Mouse (Mus musculus) brown adipose tissue, adult 24 weeks (tissue): Measurements from ENCODE around the gene Sdk2. TPM values are rescaled to one million over a fixed set of nuclear protein-coding genes. Genes with fewer than 3 reads are reported as not detected.

ENCODE experiments used
- H3K27ac ChIP-seq: fragments of 200-500 bp; replicated peaks from 2 replicates; pipeline ENCODE4 v1.5.1; 2012; ENCODE audit warnings: low read depth, mild to moderate bottlenecking, low read length
- H3K4me1 ChIP-seq: fragments of 200-500 bp; 2 replicates; pipeline ENCODE4 v1.6.1; 2012; ENCODE audit warnings: low read length, mixed read lengths; ENCODE audit not compliant: control insufficient read depth, insufficient read depth, insufficient read length
- H3K4me3 ChIP-seq: fragments of 200-500 bp; 2 replicates; pipeline ENCODE4 v1.5.1; 2012; ENCODE audit warnings: low read depth, mild to moderate bottlenecking, low read length, moderate library complexity; ENCODE audit not compliant: insufficient read depth
- polyA plus RNA-seq: library from polyadenylated mRNA; stranded (reverse); fragments of >200 nt; gene quantifications from 2 replicates; pipeline ENCODE4 v1.2.4, GENCODE M21; 2012; ENCODE audit not compliant: missing spikeins, insufficient read depth, insufficient read length

Gene Sdk2
- polyA plus RNA-seq, 1 experiment = 0.20 TPM

GRCm38 (mm10) chr11:113797014-113797983 lies 269.5 kb downstream of the Sdk2 start:
- Histone ChIP-seq H3K4me1 (no peaks in the 10 kb centered on the region), H3K4me3 (no peak overlapping the region), H3K27ac (no peak overlapping the region)

GRCm38 (mm10) chr11:113795846-113796245 lies 271.0 kb downstream of the Sdk2 start:
- no peak overlapping the region for H3K27ac ChIP-seq
- no peaks in the 10 kb centered on the region for H3K4me1 ChIP-seq
- H3K4me3 ChIP-seq = no peak overlapping the region

- Histone ChIP-seq H3K4me1 (peaks cover 12% of the 10 kb centered on the region; the same call in 1 of the 2 replicates), H3K27ac (no peak overlapping the region), H3K4me3 (no peak overlapping the region)
Observed at GRCm38 (mm10) chr11:113791357-113792215, 275.3 kb downstream of the Sdk2 start.

- Histone ChIP-seq H3K4me1 (peaks cover 17% of the 10 kb centered on the region), H3K27ac (peak overlapping the region; percentile 61), H3K4me3 (no peak overlapping the region)
Observed at GRCm38 (mm10) chr11:113789101-113789500, 277.7 kb downstream of the Sdk2 start.

- no peak overlapping the region for H3K4me3 ChIP-seq
- H3K27ac ChIP-seq = no peak overlapping the region
- peaks cover 17% of the 10 kb centered on the region for H3K4me1 ChIP-seq
Observed at GRCm38 (mm10) chr11:113788183-113788789, 278.6 kb downstream of the Sdk2 start.

GRCm38 (mm10) chr11:113787432-113788182 lies 279.2 kb downstream of the Sdk2 start:
- Histone ChIP-seq H3K4me3 (no peak overlapping the region), H3K4me1 (peaks cover 17% of the 10 kb centered on the region), H3K27ac (no peak overlapping the region)

GRCm38 (mm10) chr11:113787009-113787408 lies 279.8 kb downstream of the Sdk2 start:
- no peak overlapping the region for H3K4me3 ChIP-seq
- H3K27ac ChIP-seq = no peak overlapping the region
- H3K4me1 ChIP-seq = peaks cover 17% of the 10 kb centered on the region

GRCm38 (mm10) chr11:113786395-113786794 lies 280.5 kb downstream of the Sdk2 start:
- Histone ChIP-seq H3K27ac (peak overlapping the region; percentile 30; the same call in 1 of the 2 replicates), H3K4me1 (peaks cover 17% of the 10 kb centered on the region), H3K4me3 (no peak overlapping the region)

GRCm38 (mm10) chr11:113785406-113786171 lies 281.3 kb downstream of the Sdk2 start:
- Histone ChIP-seq H3K27ac (peak overlapping the region; percentile 60; the same call in 1 of the 2 replicates), H3K4me3 (peak overlapping the region; percentile 34), H3K4me1 (peaks cover 17% of the 10 kb centered on the region)

- Histone ChIP-seq H3K27ac (0 out of 2 replicates have a peak overlapping the region, but pooled peaks have one; percentile 12), H3K4me3 (no peak overlapping the region), H3K4me1 (peaks cover 17% of the 10 kb centered on the region)
Observed at GRCm38 (mm10) chr11:113784656-113785396, 282.0 kb downstream of the Sdk2 start.

- Histone ChIP-seq H3K4me3 (no peak overlapping the region), H3K27ac (no peak overlapping the region), H3K4me1 (peaks cover 24% of the 10 kb centered on the region)
Observed at GRCm38 (mm10) chr11:113782496-113782895, 284.4 kb downstream of the Sdk2 start.

GRCm38 (mm10) chr11:113782006-113782405 lies 284.8 kb downstream of the Sdk2 start:
- Histone ChIP-seq H3K27ac (no peak overlapping the region), H3K4me3 (no peak overlapping the region), H3K4me1 (peaks cover 26% of the 10 kb centered on the region)

- no peak overlapping the region for H3K4me3 ChIP-seq
- peak overlapping the region; percentile 46 for H3K27ac ChIP-seq
- peaks cover 26% of the 10 kb centered on the region for H3K4me1 ChIP-seq
Observed at GRCm38 (mm10) chr11:113779680-113780041, 287.2 kb downstream of the Sdk2 start.
